Mouse (Mus musculus) yolk sac, embryonic 10.5 days (tissue): ENCODE measurements around the gene Car8.
"Not testable (repeated sequence)": the region's sequence is repeated elsewhere in the genome, so short reads cannot be mapped to it uniquely, and the experiment has no call there.

Source experiments
- DNase-seq: peaks from one replicate; pipeline ENCODE4 v3.0.0-alpha.2; 2017; ENCODE audit warnings: low spot score

Gene Car8

GRCm38 (mm10) chr4:8203367-8203766 lies 35.5 kb downstream of the Car8 start:
- no peak for DNase-seq

DNA sequence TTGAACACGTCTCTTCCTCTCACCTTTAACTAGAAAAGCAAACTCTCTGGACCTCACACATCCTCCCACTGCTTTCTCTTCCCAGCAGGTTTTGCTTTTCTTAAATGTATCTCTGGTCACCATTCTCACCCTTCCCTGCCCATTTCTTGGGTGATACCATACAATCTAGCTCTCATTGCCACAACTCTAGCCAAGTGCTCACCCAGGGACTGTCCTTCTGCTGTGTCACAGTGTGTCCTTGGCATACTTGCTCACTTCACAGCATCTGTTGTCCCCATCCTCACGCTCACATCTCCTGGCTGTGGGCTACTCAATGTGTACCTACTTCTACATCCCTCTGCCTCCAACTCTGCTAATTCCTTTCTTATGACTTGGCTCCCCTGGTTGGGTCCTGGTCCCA lies 37.2 kb downstream of the Car8 start:
- DNase-seq = no peak

DNA sequence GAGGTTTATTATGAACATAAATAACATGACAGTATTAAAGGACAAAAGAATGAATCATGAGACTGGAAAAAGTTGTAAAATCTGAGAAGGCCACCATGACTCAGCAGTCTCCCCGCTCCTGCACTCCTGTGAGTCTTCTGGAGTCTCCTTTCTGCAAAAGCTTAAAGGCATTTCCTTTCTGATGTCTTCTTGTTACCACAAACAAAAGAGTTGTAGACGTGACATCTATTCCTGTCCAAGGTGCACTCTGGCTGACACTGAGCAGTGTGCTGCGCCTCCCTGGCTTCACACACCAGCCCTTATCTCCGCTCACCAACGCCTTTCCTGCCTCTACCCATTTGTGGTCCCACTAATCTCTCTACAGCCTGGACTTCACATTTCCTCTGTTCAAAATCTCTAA lies 38.8 kb downstream of the Car8 start:
- DNase-seq = no peak

GRCm38 (mm10) chr4:8198033-8198432 lies 40.8 kb downstream of the Car8 start:
- no peak for DNase-seq

DNA sequence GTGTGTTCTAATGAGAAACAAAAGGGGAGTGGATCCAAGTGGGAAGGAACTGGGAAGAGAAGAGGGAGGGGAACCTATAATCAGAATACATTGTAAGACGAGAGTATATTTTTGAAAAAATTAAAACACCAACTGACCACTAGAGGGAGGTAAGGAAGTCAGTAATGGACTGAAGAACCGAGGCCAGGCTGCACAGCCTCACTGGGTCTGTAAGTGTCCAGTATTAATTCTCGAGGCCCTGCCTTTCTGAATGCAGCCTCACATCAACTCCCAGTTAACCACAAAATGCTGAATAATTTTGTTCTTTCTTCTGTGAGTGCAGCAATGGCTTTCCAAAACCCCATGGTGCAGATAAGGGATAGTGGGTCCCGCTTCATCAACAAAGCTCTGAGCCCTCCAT lies 48.4 kb downstream of the Car8 start:
- no peak for DNase-seq

DNA sequence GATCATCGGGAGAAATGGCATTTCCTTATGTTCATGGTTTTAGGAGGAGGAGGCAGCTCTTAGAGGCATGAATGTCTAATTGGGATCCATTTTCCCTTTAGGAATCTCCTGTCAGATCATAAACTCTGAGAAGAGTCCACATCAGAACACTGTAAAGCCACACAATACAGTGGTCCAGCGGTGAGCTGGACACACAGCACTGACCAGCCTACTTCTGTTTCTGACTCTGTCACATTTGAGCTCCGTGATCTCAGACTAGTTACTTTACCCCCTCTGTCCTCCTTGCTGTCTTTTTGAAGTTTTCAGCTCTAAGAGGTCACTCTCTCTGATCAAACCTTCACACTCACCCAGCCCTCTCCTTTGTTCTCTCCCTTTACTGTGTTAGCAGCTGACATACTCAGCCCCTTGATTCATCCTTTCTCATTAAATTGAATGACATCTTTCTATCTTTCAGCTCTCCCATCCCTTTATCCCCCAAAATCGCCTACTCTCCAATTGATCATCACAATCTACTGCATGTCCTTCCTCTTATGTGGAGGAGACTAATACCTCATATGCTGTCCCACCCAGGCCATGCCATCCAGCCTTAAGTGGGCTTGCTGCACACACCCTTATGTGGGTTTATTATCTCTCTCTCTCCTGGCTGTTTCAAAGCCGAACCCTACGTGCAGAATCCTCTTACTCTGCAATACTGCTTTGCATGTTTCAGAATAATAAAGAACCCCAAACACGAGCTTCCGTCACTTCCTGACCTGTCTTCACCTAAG lies 51.7 kb downstream of the Car8 start:
- DNase-seq = no peak

- DNase-seq = no peak
Measured at GRCm38 (mm10) chr4:8180576-8180975, 58.3 kb downstream of the Car8 start.

DNA sequence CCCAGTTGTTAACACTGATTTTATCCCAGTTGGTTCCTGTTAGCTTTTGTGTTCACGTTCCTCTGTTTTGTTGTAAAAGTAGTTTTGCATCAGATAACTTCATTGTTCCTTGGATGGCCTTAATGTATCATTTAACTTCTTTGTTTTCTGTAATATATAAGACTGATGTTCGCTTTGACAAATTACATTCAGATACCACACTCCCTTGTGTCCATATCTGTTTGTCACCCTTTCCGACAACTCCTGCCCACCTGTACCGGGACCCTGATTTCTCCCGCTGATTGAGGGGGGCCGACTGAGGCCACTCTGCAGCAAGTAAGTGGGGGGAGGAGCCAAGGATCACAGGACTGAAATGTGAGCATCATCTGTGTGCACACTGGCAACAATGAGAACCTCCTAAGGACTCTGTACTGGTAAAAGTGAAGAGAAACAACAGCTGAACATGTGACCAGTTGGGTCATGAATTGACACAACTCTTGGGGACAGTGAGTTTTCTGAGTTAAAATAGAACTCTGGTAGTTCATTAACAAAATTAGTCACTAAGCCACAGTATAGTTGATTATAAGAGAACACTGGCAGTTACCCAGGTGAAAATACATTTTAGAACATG lies 84.1 kb downstream of the Car8 start:
- DNase-seq = no peak

DNA sequence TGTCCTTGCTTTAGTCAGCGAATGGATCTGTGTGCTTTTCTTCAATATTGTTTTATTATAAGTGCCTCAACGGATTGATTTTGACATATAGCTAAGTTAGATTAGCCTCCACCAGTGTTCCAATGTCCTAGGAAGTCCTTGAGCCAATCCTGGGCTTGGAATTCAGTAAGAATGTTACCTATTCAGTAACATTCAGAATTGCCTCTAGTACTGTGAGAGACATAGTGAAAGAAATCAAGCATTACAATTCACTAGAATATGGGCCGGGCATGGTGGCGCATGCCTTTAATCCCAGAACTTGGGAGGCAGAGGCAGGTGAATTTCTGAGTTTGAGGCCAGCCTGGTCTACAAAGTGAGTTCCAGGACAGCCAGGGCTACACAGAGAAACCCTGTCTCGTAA lies 84.9 kb downstream of the Car8 start:
- DNase-seq = not testable (repeated sequence)

DNA sequence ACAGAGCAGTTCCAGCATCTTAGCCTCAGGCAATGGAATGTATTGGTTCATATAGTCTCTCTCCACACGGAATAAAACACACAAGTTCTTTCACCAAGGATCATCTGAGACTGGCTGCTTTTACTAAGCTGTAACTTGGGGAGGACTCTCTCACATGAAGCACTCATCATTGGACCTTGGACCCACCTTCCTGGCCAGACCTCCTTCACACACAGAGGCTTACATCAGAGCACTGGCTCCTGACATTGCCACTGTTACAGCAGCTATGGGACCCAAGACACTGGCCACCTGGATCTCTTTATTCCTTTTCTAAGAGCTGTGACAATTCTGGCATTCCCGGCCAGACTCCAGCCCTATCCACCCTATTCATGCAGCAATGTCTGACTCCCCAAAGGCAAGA lies 101.4 kb downstream of the Car8 start:
- no peak for DNase-seq

- no peak for DNase-seq
Measured at GRCm38 (mm10) chr4:8132024-8132423, 106.8 kb downstream of the Car8 start.

GRCm38 (mm10) chr4:8113558-8113957 lies 125.3 kb downstream of the Car8 start:
- DNase-seq = no peak

DNA sequence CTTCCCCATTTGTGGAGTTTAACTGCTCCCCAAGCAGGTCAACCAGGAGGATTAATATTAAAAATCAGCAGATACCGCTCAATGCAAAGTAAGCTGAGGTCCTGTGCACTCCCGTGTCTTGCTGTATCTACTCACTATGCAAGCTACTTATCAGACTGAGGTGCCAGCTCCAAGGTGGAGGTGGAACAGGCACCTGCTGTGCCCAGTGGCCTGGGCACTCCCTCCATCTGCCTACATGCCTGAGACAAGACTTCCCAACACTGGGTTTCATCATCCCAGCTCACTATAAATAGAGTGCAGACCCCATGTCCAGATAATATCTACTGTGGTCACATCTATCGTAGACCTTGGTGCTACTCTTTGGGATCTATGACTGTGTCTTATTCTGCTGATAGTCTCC lies 127.0 kb downstream of the Car8 start:
- DNase-seq = no peak

DNA sequence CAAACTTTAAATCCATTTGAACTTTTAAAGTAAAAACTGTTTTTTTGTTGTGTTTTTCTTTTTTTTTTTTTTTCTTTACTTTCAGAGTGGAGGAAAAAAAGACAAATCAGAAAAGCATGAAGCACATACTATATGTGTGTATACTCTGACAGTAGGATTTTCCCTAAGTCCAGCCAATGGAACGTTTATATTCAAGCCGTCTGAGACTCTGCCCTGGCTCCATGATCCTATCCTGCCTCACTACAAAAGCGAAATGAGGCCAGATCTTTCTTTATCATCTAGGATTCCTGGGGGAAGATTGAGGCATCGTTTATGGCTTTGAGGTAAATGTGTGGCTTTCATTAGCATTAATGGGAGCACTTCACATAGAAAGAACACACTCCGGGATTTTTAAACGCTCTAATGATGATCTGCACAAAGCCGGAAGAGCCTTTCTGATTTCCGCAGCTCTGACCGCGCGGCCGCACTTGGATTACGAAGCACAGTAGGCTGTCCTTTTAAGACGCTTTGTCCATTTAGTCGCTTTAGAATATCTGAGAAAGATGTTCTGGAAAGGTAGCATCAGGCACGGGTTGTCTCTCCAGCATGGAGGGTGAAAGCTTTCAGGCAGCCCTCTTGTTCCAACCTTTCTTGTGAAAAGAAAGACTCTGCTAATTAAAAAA lies 128.8 kb downstream of the Car8 start:
- DNase-seq = no peak

DNA sequence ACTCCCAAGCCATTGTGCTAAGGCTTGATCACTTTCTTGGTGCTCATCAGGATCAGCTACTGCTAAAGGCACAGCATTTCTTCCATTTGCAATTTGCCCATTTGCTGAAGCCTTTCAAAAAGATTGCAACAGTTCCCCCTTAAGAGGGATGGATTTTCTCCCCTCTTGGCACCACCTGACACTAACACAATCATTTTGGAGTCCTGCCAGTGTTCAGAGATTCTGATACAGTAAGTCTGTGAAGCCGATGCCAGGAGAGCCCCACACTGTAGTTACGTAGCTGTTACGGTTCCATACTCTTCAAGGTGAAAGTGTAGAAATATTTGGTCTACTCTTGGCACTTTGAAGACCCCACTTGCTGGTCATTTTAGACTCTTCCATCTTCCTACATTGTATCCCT lies 137.4 kb downstream of the Car8 start:
- DNase-seq = no peak

DNA sequence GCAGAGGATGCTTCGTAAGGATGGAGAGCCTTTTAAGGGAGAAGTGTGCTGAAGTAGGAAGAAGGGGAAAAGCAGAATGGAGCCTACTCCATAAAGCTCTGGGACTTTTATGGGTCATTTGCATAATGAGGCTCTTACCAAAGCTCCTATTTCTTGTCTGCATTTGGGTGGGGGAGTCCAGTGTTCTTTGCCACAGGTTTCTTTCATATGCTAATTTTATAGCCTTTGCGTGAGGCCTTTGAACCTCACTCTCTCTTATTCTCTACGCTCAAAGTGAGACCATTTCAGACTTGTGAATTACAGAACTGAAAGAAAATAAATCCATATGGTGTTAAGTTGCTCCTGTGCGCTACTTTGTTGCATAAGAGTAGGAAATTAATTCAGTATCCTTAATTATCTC lies 140.8 kb downstream of the Car8 start:
- no peak for DNase-seq

GRCm38 (mm10) chr4:8097683-8098082 lies 141.2 kb downstream of the Car8 start:
- no peak for DNase-seq

GRCm38 (mm10) chr4:8093566-8093965 lies 145.3 kb downstream of the Car8 start:
- DNase-seq = not testable (repeated sequence)
